10 mouse cellular contexts compared by ENCODE assay signal in the genomic region with DNA sequence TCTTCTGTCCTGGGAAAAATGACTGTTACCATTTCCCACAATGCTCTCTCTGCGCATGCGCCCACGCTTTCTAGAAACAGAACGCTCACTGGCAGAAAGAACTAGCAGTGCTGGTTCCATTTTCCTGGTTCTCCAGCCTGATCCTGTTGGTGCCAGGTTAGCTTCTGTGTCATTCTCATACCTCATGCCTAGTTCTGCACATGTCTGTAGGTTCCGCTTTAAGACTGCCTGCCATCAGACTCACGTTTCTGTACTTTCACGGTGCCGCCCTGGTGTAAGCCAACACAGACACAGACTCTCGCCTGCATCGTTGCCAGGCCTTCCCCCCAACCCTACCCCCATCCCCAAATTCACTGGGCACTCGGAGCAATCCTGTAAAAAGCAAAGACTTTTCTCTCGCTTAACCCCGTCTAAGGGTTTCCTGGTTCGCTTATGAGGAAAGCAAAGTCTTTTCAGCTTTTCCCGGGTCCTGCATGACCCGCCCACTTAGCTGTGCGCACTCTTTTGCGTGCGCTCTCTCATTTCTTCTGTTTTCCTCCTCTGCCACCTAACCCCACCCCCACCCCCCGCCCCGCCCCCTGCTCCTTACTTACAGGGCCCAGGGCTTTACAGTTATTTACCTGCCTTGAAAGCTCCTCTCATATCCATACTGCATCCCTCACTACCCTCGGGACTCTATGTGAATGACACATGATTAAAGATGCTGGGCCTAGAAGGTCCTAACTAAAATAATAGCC. TPM values are rescaled to one million over a fixed set of nuclear protein-coding genes. Genes with fewer than 3 reads are reported as not detected.
DNase-seq lines count a peak whose midpoint lies in the region; ATAC-seq lines count a peak whose summit lies in the region.
"Had no signal": no experiment of that assay in that cellular context is flagged by ENCODE, and none has a peak within 500 bp of the region (broad histone marks: within the 10 kb centered on the region; RNA-seq: fewer than 3 reads in every experiment).

No protein-coding gene starts in this region.

- H3K4me2 ChIP-seq in hindbrain, embryonic 13.5 days, result peak overlapping the region; percentile 50

- intact Hi-C loops in left cerebral cortex, postnatal 4 days (cut with DNase I), result no loop called here

- peaks cover 30% of the 10 kb centered on the region for H3K4me1 ChIP-seq in forebrain, embryonic 10.5 days
- H3K4me1 ChIP-seq in hindbrain, embryonic 13.5 days (replicated peaks), result peaks cover 8% of the 10 kb centered on the region; the same call in 1 of the 2 replicates

- H3K9me3 ChIP-seq in forebrain, embryonic 10.5 days, result no peaks in the 10 kb centered on the region
- no peaks in the 10 kb centered on the region for H3K9me3 ChIP-seq in hindbrain, embryonic 13.5 days

- DNase-seq in left cerebral cortex, adult 11 months (ENCODE audit: low spot score), result peak; percentile 35
- no peak for DNase-seq in left cerebral cortex, postnatal 4 days
- peak; percentile 19 for DNase-seq in forebrain, embryonic 10.5 days (ENCODE audit: extremely low spot score, low spot score)
- DNase-seq in layer of hippocampus, postnatal 36 days, result peak; percentile 38 to 48
- peak; percentile 33 for DNase-seq in lung, postnatal 14 days
- peak; percentile 44 for DNase-seq in right cerebral cortex, postnatal 25 days
- DNase-seq in ovary, postnatal 14 days (ENCODE audit: low spot score), result no peak

- ATAC-seq in hindbrain, embryonic 13.5 days (ENCODE audit: low FRiP score), result no peak

- H3K27ac ChIP-seq in forebrain, embryonic 10.5 days, result peak overlapping the region; percentile 73
- H3K27ac ChIP-seq in hindbrain, embryonic 13.5 days, result no peak overlapping the region

- no peaks in the 10 kb centered on the region for H3K36me3 ChIP-seq in forebrain, embryonic 10.5 days (replicated peaks)
- no peaks in the 10 kb centered on the region for H3K36me3 ChIP-seq in hindbrain, embryonic 13.5 days

- 39% methylated on average over 22 of the region's 22 CpGs for WGBS in forebrain, embryonic 10.5 days
- 39% methylated on average over 22 of the region's 22 CpGs for WGBS in hindbrain, embryonic 13.5 days

- peaks cover 14% of the 10 kb centered on the region for H3K27me3 ChIP-seq in forebrain, embryonic 10.5 days (ENCODE audit: poor library complexity, severe bottlenecking)
- 0 out of 2 replicates have a peak, but pooled peaks cover 5% of the 10 kb centered on the region for H3K27me3 ChIP-seq in hindbrain, embryonic 13.5 days

- H3K4me3 ChIP-seq in forebrain, embryonic 10.5 days, result peak overlapping the region; percentile 44
- H3K4me3 ChIP-seq in hindbrain, embryonic 13.5 days, result peak overlapping the region; percentile 21

- H3K9ac ChIP-seq in hindbrain, embryonic 13.5 days, result peak overlapping the region; percentile 67; the same call in 1 of the 2 replicates

RNA-seq across cellular contexts. Expression of a gene that starts 13.6 kb away (rescaled TPM):
- total RNA-seq in left cerebral cortex, postnatal 4 days (2021), result 1 to 10 TPM; 1.2 to 1.4 TPM
- 0.05 and 0.06 TPM in 2 replicates for polyA plus RNA-seq in forebrain, embryonic 10.5 days (2016; fragmentation: Nextera tagmentation; extraction: Ambion mirVana)
- polyA plus RNA-seq in hindbrain, embryonic 13.5 days (2015; fragmentation: Nextera tagmentation; extraction: Ambion mirVana), result 0.16 and 0.19 TPM in 2 replicates
- under 1 TPM; 0.15 to 0.40 TPM for total RNA-seq in layer of hippocampus, postnatal 36 days (2021)
- total RNA-seq: MEL had no signal
- polyA plus RNA-seq: large intestine, adult 2 months had no signal

Comparison
In these comparisons a context has a peak if more than half of its experiments do, and no peak if none do; other contexts are left out.
1. DNase-seq: peak in left cerebral cortex, adult 11 months (single experiment), forebrain, embryonic 10.5 days (single experiment), layer of hippocampus, postnatal 36 days (2 of 2), lung, postnatal 14 days (single experiment) and right cerebral cortex, postnatal 25 days (single experiment); none in left cerebral cortex, postnatal 4 days (single experiment) and ovary, postnatal 14 days (single experiment).